Mouse (Mus musculus): ENCODE results near the gene Rel. TPM values are rescaled to one million over a fixed set of nuclear protein-coding genes. Genes with fewer than 3 reads are reported as not detected.

Gene Rel
- total and polyA plus RNA-seq, 3 experiments: 0.42 to 2.5 TPM; not detected in 1

DNA sequence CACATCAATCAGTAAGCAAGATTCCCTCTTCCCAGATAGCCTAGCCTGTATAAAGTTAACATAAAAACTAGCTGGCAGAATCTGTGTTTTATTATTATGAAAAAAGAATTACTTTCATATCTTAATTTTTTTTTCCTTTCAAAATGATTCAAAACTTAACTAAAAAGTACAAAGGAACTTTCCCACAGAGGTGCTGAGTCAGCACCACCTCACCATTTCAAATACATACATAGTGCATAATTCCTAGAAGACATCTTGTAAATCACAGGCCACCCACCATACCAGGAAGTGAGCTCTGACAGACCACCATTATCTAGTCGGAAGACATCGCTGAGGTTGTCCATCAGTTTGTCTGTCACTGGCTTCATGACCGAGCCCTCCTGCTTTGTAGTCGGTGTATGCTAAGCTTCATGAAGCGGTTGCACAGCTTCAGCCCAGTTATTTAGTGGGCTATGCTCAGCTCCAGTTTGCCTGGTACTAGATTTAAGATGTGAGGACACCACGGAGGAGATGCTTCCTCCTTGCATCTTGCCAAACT lies 36.0 kb downstream of the Rel start:
- Histone ChIP-seq H3K9ac (ENCODE audit: control insufficient read depth, low read depth, low read length, poor library complexity, severe bottlenecking) (no peak overlapping the region), H3K79me2 (ENCODE audit: control insufficient read depth, insufficient read depth, low read length, poor library complexity) (no peaks in the 10 kb centered on the region), H3K4me1 (ENCODE audit: control insufficient read depth in 1 of 2, insufficient read depth in 2 of 2, low read length in 2 of 2) (peaks cover under 1 to 13% of the 10 kb centered on the region in 2 experiments; a peak in 3 of 4 replicates), H3K27me3 (ENCODE audit: control insufficient read depth in 1 of 2, insufficient read depth in 2 of 2, low read length in 2 of 2) (no peaks in the 10 kb centered on the region), H3K36me3 (ENCODE audit: control insufficient read depth in 1 of 2, insufficient read depth in 2 of 2, low read length in 2 of 2) (peaks cover 10 to 12% of the 10 kb centered on the region in 2 experiments), H3K4me3 (ENCODE audit: control insufficient read depth in 1 of 2, insufficient read depth in 1 of 2, low read depth in 2 of 2, low read length in 2 of 2) (no peak overlapping the region), H3K9me3 (replicated peaks; ENCODE audit: insufficient read depth, low read length) (no peaks in the 10 kb centered on the region), H3K27ac (ENCODE audit: control insufficient read depth, low read depth, low read length) (no peak overlapping the region)
- no peak for DNase-seq (ENCODE audit: low read depth, low spot score)
- TF ChIP-seq MAFK (IDR thresholded peaks at IDR 0.05; ENCODE audit: borderline replicate concordance, low read depth, low read length) (peak; percentile 92), GATA1 (IDR thresholded peaks at IDR 0.05; ENCODE audit: low read depth, low read length) (no peak)

GRCm38 (mm10) chr11:23732840-23733239 lies 37.9 kb downstream of the Rel start:
- H3K4me3 ChIP-seq (ENCODE audit: control insufficient read depth in 1 of 2, insufficient read depth in 1 of 2, low read depth in 2 of 2, low read length in 2 of 2): no peak overlapping the region
- H3K9me3 ChIP-seq (replicated peaks; ENCODE audit: insufficient read depth, low read length): no peaks in the 10 kb centered on the region
- H3K4me1 ChIP-seq (ENCODE audit: control insufficient read depth in 1 of 2, insufficient read depth in 2 of 2, low read length in 2 of 2): peaks cover 0 to 8% of the 10 kb centered on the region in 2 experiments; a peak in 2 of 4 replicates
- H3K36me3 ChIP-seq (ENCODE audit: control insufficient read depth in 1 of 2, insufficient read depth in 2 of 2, low read length in 2 of 2): peaks cover 3 to 14% of the 10 kb centered on the region in 2 experiments
- TF ChIP-seq POLR2AphosphoS2 (IDR thresholded peaks at IDR 0.05; ENCODE audit: low read length) (no peak), ETS1 (IDR thresholded peaks at IDR 0.05; ENCODE audit: low read depth, low read length) (0 out of 2 replicates have a peak, but pooled peaks have one; percentile 31), GATA1 (IDR thresholded peaks at IDR 0.05; ENCODE audit: low read depth, low read length) (peak; percentile 61)
- no peaks in the 10 kb centered on the region for H3K79me2 ChIP-seq (ENCODE audit: control insufficient read depth, insufficient read depth, low read length, poor library complexity)
- H3K27me3 ChIP-seq (ENCODE audit: control insufficient read depth in 1 of 2, insufficient read depth in 2 of 2, low read length in 2 of 2): no peaks in the 10 kb centered on the region
- no peak overlapping the region for H3K27ac ChIP-seq (ENCODE audit: control insufficient read depth, low read depth, low read length)
- H3K9ac ChIP-seq (ENCODE audit: control insufficient read depth, low read depth, low read length, poor library complexity, severe bottlenecking): no peak overlapping the region
- peak; percentile 25 for DNase-seq (ENCODE audit: low read depth, low spot score)

GRCm38 (mm10) chr11:23730120-23730519 lies 40.6 kb downstream of the Rel start:
- TF ChIP-seq BHLHE40 (IDR thresholded peaks at IDR 0.05; ENCODE audit: borderline replicate concordance, low read depth, low read length) (0 out of 2 replicates have a peak, but pooled peaks have one; percentile 9), NRF1 (IDR thresholded peaks at IDR 0.05; ENCODE audit: insufficient read depth, low read depth, low read length, poor library complexity, severe bottlenecking) (no peak), RCOR1 (IDR thresholded peaks at IDR 0.05; ENCODE audit: low read depth, low read length) (peak; percentile 65), EP300 (IDR thresholded peaks at IDR 0.05; ENCODE audit: low read depth in 1 of 2, low read length in 2 of 2) (peak in 1 of 2 experiments; percentile 42; a peak in 2 of 4 replicates), MAZ (IDR thresholded peaks at IDR 0.05; ENCODE audit: low read depth, low read length) (no peak)

More at GRCm38 (mm10) chr11:23730120-23730519, 40.6 kb downstream of the Rel start:
- Histone ChIP-seq H3K9ac (ENCODE audit: control insufficient read depth, low read depth, low read length, poor library complexity, severe bottlenecking) (no peak overlapping the region), H3K27ac (ENCODE audit: control insufficient read depth, low read depth, low read length) (no peak overlapping the region), H3K27me3 (ENCODE audit: control insufficient read depth in 1 of 2, insufficient read depth in 2 of 2, low read length in 2 of 2) (no peaks in the 10 kb centered on the region), H3K4me1 (ENCODE audit: control insufficient read depth in 1 of 2, insufficient read depth in 2 of 2, low read length in 2 of 2) (peaks cover 0 to 8% of the 10 kb centered on the region in 2 experiments; a peak in 2 of 4 replicates), H3K9me3 (replicated peaks; ENCODE audit: insufficient read depth, low read length) (no peaks in the 10 kb centered on the region), H3K4me3 (ENCODE audit: control insufficient read depth in 1 of 2, insufficient read depth in 1 of 2, low read depth in 2 of 2, low read length in 2 of 2) (no peak overlapping the region), H3K79me2 (ENCODE audit: control insufficient read depth, insufficient read depth, low read length, poor library complexity) (no peaks in the 10 kb centered on the region), H3K36me3 (ENCODE audit: control insufficient read depth in 1 of 2, insufficient read depth in 2 of 2, low read length in 2 of 2) (peaks cover 3 to 22% of the 10 kb centered on the region in 2 experiments)
- DNase-seq (ENCODE audit: low read depth, low spot score): peak; percentile 41
